Mouse (Mus musculus): Measurements from ENCODE around the gene Acsl5. TPM values are rescaled to one million over a fixed set of nuclear protein-coding genes. Genes with fewer than 3 reads are reported as not detected.

Gene Acsl5
- total RNA-seq (2015; ENCODE audit: low replicate concordance): 47.4 and 62.0 TPM in 2 replicates
- total RNA-seq (2017; ENCODE audit: low replicate concordance): 29.8 and 68.9 TPM in 2 replicates

GRCm38 (mm10) chr19:55251383-55252124 is at the start of gene Acsl5:
Gene Acsl5, plus strand, starts transcription at chr19:55251938.
- ATAC-seq (replicated peaks; ENCODE audit: low FRiP score, poor library complexity, severe bottlenecking): no peak

- ATAC-seq (replicated peaks; ENCODE audit: low FRiP score, poor library complexity, severe bottlenecking): 0 out of 2 replicates have a peak, but pooled peaks have one; percentile 51
Measured at GRCm38 (mm10) chr19:55206482-55207138, 45.1 kb upstream of the Acsl5 start.

- peak; percentile 67 for ATAC-seq (replicated peaks; ENCODE audit: low FRiP score, poor library complexity, severe bottlenecking)
Measured at GRCm38 (mm10) chr19:55207205-55207604, 44.5 kb upstream of the Acsl5 start.

- ATAC-seq (replicated peaks; ENCODE audit: low FRiP score, poor library complexity, severe bottlenecking): no peak
Measured at GRCm38 (mm10) chr19:55207746-55208538, 43.8 kb upstream of the Acsl5 start.

GRCm38 (mm10) chr19:55208654-55209053 is 43.1 kb upstream of the Acsl5 start:
- no peak for ATAC-seq (replicated peaks; ENCODE audit: low FRiP score, poor library complexity, severe bottlenecking)

GRCm38 (mm10) chr19:55209084-55209483 is 42.7 kb upstream of the Acsl5 start:
- no peak for ATAC-seq (replicated peaks; ENCODE audit: low FRiP score, poor library complexity, severe bottlenecking)

GRCm38 (mm10) chr19:55211698-55212097 is 40.0 kb upstream of the Acsl5 start:
- no peak for ATAC-seq (replicated peaks; ENCODE audit: low FRiP score, poor library complexity, severe bottlenecking)

GRCm38 (mm10) chr19:55213617-55214340 is 38.0 kb upstream of the Acsl5 start:
- no peak for ATAC-seq (replicated peaks; ENCODE audit: low FRiP score, poor library complexity, severe bottlenecking)

GRCm38 (mm10) chr19:55216876-55217275 is 34.9 kb upstream of the Acsl5 start:
- ATAC-seq (replicated peaks; ENCODE audit: low FRiP score, poor library complexity, severe bottlenecking): no peak

- no peak for ATAC-seq (replicated peaks; ENCODE audit: low FRiP score, poor library complexity, severe bottlenecking)
Measured at GRCm38 (mm10) chr19:55217365-55217764, 34.4 kb upstream of the Acsl5 start.

GRCm38 (mm10) chr19:55218192-55218739 is 33.5 kb upstream of the Acsl5 start:
- peak; percentile 79 for ATAC-seq (replicated peaks; ENCODE audit: low FRiP score, poor library complexity, severe bottlenecking)

- peak; percentile 87 for ATAC-seq (replicated peaks; ENCODE audit: low FRiP score, poor library complexity, severe bottlenecking)
Measured at GRCm38 (mm10) chr19:55218741-55219221, 33.0 kb upstream of the Acsl5 start.

GRCm38 (mm10) chr19:55219359-55219758 is 32.4 kb upstream of the Acsl5 start:
- no peak for ATAC-seq (replicated peaks; ENCODE audit: low FRiP score, poor library complexity, severe bottlenecking)

- ATAC-seq (replicated peaks; ENCODE audit: low FRiP score, poor library complexity, severe bottlenecking): no peak
Measured at GRCm38 (mm10) chr19:55221208-55221607, 30.5 kb upstream of the Acsl5 start.

- ATAC-seq (replicated peaks; ENCODE audit: low FRiP score, poor library complexity, severe bottlenecking): no peak
Measured at GRCm38 (mm10) chr19:55222268-55222667, 29.5 kb upstream of the Acsl5 start.

GRCm38 (mm10) chr19:55226621-55227020 is 25.1 kb upstream of the Acsl5 start:
- ATAC-seq (replicated peaks; ENCODE audit: low FRiP score, poor library complexity, severe bottlenecking): no peak

GRCm38 (mm10) chr19:55227135-55227534 is 24.6 kb upstream of the Acsl5 start:
- no peak; the same call in 1 of the 2 replicates for ATAC-seq (replicated peaks; ENCODE audit: low FRiP score, poor library complexity, severe bottlenecking)

GRCm38 (mm10) chr19:55231081-55231480 is 20.7 kb upstream of the Acsl5 start:
- ATAC-seq (replicated peaks; ENCODE audit: low FRiP score, poor library complexity, severe bottlenecking): no peak

- no peak for ATAC-seq (replicated peaks; ENCODE audit: low FRiP score, poor library complexity, severe bottlenecking)
Measured at GRCm38 (mm10) chr19:55232136-55232535, 19.6 kb upstream of the Acsl5 start.

Data from erythroid progenitor cell, adult 5-6 weeks (primary cell).